ENCODE assay signal across 18 mouse cellular contexts in genomic region chr1:120374131-120374530, GRCm38 (mm10). TPM values are rescaled to one million over a fixed set of nuclear protein-coding genes. Genes with fewer than 3 reads are reported as not detected.
"Had no signal": no experiment of that assay in that cellular context is flagged by ENCODE, and none has a peak within 500 bp of the region (broad histone marks: within the 10 kb centered on the region; RNA-seq: fewer than 3 reads in every experiment).

No protein-coding gene starts in this region.

- DNase-seq: cerebellum, postnatal 14 days; cerebellum, postnatal 25 days; cerebellum, postnatal 36 days; embryo, embryonic 11 days; forebrain, postnatal 0 days; gastrocnemius, adult 2 months; gastrocnemius, postnatal 10 days; gastrocnemius, postnatal 14 days; gastrocnemius, postnatal 25 days; gastrocnemius, postnatal 36 days; heart, adult 11 months; heart, adult 18-20 months; heart, adult 2 months had no signal

RNA-seq across cellular contexts. Expression of gene C1ql2, which starts 33.7 kb away (rescaled TPM):
- total RNA-seq: common myeloid progenitor, adult 5-6 weeks; gastrocnemius, adult 18-20 months; gastrocnemius, adult 2 months; gastrocnemius, adult 8-10 months; gastrocnemius, postnatal 10 days; gastrocnemius, postnatal 14 days; gastrocnemius, postnatal 25 days; gastrocnemius, postnatal 36 days; gastrocnemius, postnatal 4 days; granulocyte monocyte progenitor cell, adult 5-6 weeks; heart, adult 18-20 months; heart, adult 2 months had no signal
